Mouse (Mus musculus): Measurements from ENCODE around the gene Top3b.

- TF ChIP-seq POLR2A (IDR thresholded peaks at IDR 0.05; ENCODE audit: control insufficient read depth, low read depth, low read length) (no peak), CTCF (IDR thresholded peaks at IDR 0.05; ENCODE audit: control insufficient read depth, insufficient read depth, insufficient replicate concordance, low read depth, low read length) (no peak)
These were observed 8.2 kb upstream of the Top3b start for GRCm38 (mm10) chr16:16862288-16862687.
